Mouse (Mus musculus): ENCODE data around the gene Cdc42bpa.
"Not testable (repeated sequence)": the region's sequence is repeated elsewhere in the genome, so short reads cannot be mapped to it uniquely, and the experiment has no call there.

The Cdc42bpa gene

GRCm38 (mm10) chr1:179960882-179961698 lies 818 bp downstream of the Cdc42bpa start:
- DNase-seq: peak; percentile 41 to 44

GRCm38 (mm10) chr1:179961777-179962176 lies 1.5 kb downstream of the Cdc42bpa start:
- peak; percentile 33 to 36 for DNase-seq

DNA sequence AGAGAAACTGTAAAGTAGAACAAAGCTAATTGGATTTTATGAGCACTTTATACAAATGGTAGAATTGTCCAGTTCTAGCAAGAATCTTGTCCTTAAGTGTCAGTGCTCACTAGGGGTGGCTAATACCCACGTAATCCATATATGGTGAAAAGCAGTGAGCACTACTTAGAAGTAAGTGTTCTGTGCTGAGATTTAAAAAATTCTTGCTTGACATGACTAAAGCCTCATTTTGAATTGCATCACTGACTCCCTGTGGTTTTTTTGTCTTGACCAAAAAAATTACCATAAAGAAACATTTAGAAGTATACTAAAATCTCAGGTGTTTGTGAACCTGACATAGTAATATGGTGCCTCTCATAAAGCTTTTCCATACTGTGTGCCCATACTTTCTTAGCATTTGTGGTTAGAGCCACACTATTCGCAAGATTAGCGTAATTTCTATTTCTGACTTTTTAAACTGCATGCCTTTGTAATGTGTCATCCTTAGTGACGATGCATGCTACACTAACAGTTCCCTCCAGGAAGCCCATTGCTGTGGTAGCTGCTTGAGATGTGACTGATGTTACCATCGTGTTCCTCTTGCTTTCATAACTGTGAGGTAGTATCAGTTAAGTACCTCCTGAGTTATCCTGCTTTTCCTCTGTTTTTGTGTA lies 9.6 kb downstream of the Cdc42bpa start:
- no peak for DNase-seq

DNA sequence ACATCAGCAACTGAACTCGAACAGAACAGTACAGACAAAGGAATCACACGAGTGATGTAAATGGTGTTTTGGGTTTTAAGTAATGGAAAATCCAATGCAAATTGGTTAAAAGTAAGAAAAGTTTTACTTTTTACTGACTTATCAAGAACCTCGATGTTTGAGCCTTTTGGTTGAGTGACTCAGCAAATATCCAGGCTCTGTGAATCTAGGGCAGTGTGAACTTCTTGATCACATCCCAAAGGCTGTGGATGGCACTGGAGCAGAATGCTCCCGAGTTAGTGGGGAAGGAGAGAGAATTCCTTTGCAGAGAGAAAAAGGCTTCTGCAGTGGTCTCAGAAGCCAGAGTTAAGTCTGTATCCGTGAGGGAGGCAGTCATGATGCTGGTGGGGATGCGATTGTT lies 14.7 kb downstream of the Cdc42bpa start:
- DNase-seq: no peak

DNA sequence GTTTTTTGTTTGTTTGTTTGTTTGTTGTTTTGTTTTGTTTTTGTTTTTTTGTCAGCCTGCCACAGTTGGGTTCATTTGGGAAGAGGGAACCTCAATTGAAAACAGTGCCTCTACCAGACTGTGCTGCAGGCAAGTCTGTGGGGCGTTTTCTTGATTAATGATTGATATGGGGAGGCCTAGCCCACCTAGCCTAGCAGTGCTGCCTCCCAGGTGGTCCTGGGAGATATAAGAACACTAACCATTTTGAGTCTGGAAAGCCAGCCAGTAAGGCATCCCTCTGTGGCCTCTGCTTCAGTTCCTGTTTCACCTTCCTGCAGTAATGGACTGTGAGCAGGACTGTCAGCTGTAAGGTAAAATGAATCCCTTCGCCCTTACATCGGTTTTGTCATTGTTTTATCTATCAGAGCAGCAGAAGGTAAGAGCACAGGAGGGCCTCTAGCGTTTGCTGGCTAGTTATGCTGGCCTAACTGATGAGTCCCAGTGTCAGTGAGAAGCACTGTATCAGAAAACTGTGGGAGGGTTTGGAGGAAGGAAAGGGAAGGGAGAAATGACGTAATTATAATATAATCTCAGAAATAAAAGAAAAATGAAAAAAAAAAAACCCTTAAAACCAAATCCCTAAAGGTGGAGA lies 15.5 kb downstream of the Cdc42bpa start:
- peak; percentile 17 to 25 for DNase-seq

GRCm38 (mm10) chr1:179977437-179977836 lies 17.2 kb downstream of the Cdc42bpa start:
- no peak for DNase-seq

DNA sequence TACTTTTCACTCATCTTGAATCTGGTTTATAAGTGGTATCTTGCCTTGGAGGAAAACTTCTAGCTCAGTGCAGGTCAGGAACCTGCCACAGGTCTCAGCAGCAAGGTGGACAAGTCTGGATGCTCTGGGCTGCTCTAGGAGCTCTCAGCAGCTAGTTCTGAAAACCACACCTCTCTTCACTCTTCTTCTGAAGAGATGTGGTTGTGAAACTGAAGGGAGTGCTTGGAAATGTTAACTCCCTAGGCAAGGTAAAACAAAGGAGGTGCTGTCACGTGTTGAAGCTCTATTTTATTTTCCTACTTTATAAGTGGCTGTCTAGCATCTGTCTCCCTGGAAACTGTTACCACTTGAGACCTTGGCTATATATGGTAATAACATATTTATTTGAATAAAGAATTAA lies 18.5 kb downstream of the Cdc42bpa start:
- DNase-seq: no peak

GRCm38 (mm10) chr1:179981680-179982079 lies 21.4 kb downstream of the Cdc42bpa start:
- no peak for DNase-seq

DNA sequence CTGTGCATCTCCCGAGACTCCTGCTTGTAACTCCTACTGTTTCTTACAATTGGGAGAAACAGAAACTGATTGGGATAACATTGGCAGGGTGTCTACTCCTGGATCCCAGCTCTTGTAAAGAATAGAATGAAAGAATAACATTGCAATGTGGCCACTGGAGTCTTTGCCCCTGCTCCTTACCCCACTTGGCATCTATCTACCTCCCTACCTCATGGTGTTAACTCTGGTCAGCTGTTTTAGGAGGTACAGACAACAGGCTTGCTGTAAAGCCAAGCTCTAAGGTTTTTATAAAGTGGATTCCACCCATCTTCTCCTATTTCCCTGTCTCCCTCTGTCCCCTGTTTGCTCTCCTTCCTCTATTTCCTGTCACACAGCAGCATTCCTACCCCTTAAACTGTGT lies 21.9 kb downstream of the Cdc42bpa start:
- DNase-seq: no peak

DNA sequence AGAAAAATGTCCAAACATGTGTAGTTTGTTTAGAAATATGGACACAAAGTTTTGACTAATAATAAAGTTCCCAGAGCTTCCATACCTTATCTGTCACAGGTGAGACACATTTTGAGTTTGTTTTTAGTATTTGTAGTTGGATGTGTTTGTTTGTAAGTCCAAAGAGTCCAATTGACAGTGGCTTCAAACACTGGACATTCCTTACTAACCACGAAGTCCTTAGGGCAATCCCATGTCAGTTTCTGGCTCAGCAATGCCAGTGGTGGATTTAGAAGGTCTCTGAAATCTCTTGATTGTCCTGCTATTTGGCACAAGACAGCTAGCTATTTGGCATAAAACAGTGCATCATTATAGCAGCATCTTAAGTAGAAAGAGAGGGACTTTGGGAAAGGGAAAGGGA lies 22.7 kb downstream of the Cdc42bpa start:
- DNase-seq: no peak

DNA sequence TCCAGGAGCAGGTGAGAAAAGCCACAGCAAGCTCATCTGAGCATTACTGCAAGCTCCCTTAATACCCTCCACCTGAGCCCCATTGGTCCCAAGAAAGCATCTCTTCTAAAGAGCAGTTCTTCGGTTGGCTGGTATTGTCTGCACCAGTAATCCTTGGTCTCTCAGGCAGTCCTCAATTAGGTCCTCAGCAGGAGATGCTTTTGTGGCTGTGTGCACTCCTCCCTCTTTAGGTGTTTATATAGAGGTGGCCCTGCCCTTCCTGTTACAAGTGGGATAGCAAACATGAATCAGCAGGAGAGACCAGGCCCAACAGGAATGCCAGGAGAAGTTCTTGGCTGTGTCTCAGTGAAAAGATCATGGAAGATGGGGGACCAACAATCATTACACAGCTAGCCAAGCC lies 23.9 kb downstream of the Cdc42bpa start:
- no peak for DNase-seq

- DNase-seq: no peak
These were observed 31.5 kb downstream of the Cdc42bpa start for GRCm38 (mm10) chr1:179991660-179992235.

GRCm38 (mm10) chr1:179992255-179992654 lies 32.0 kb downstream of the Cdc42bpa start:
- peak in 1 of 2 experiments; percentile 27 for DNase-seq

- no peak for DNase-seq
These were observed 47.8 kb downstream of the Cdc42bpa start for GRCm38 (mm10) chr1:180008057-180008456.

GRCm38 (mm10) chr1:180013479-180013878 lies 53.2 kb downstream of the Cdc42bpa start:
- DNase-seq: no peak

DNA sequence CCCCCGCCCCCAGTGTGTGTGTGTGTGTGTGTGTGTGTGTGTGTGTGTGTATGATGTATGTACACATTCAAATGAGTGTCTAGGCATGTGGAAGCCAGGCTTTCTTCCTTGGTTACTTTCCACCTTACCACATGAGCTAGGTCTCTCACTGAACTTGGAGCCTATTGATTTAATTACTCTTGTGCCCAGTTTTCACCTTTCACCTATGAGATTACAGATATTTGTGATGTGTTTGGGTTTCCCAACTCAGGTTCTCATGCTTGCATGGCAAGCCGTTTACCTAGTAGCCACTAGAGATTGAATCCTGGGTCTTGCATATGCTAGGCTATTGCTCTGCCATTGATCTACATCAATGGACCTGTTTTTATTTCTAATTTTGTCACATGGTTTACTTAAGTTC lies 57.9 kb downstream of the Cdc42bpa start:
- no peak for DNase-seq

DNA sequence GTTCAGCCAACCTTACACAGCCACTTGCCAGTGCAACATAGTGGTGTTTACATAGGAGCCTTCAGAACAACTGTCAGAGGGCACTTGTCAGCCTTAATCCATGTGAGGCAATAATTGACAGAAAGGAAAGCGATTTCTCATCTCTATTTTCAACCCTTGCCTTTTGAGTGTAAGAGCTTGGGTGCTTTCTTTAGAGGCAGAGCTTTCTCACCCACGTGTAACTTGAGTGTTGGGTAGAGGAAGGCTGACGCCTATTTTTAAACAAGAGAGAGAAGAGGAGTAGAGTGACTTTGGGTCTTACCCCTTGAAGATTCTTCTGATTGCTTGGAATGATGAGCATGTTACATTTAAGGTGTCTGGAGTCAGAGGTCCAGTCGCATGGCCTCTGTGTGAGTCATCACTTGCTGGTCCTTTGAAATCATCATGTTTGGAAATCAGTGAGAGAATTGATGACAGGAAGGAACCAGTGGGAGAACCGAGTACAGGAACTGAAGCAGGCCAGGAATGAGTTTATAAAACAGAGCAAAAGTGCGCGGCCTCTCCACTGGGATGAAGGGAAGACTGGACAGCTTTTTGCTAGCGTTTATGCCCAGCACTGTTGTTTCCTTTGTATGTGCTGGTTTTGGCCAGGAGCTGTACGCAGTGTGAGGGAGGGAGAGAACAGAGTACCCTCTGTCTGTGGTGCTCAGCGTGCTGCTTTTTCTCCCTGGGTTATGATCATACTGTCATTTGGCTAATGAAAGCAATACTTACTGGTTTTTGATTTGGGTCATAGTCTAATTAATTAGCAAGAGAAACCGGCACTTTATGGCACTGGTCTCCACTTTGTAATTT lies 61.4 kb downstream of the Cdc42bpa start:
- peak in 1 of 2 experiments; percentile 8 for DNase-seq

GRCm38 (mm10) chr1:180023512-180023911 lies 63.2 kb downstream of the Cdc42bpa start:
- no peak for DNase-seq

DNA sequence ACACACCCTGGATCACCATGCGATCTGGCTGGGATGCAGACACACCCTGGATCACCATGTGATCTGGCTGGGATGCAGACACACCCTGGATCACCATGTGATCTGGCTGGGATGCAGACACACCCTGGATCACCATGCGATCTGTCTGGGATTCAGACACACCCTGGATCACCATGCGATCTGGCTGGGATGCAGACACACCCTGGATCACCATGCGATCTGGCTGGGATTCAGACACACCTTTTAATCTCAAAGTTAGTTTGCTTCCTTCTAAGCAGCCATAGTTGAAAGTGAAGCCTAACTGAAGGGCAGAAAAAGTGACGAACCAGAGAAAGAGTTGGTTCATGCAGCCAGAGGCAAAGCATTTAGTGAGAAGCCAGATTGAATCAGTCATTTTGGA lies 69.6 kb downstream of the Cdc42bpa start:
- DNase-seq: not testable (repeated sequence)

DNA sequence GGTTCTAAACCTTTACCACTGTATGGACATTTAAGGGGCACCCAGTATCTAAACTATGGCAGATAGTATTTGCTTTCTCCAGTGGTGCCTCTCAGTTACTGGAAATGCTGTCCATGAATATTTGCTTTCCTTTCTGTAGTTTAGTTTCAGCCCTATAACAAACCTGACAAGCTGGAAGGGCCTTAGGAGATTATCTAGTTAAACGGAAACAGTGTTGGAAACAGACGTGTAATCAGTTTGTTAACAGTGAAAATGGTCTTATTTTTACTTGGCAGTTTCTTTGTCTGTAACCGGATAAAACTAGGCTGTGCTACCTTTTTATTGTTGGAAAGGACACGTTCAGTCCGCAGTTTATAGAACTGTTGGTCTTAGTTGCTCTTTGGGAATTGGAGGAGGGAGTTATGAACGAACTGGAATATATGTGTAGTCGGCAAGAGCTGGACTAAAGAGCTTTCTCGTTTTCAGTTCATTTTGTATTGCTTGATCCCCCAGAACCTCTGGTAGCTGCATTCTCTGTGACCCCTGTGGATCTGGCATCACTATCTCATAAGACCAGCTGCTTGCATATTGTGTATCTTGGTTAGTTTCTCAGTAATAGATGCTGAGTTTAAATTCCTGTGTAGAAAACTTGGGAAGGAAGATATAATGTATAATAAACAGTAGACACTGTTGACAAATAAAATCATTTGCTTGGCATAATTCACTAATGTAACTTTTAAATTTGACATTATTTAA lies 70.5 kb downstream of the Cdc42bpa start:
- no peak for DNase-seq

- DNase-seq: no peak
These were observed 71.7 kb downstream of the Cdc42bpa start for GRCm38 (mm10) chr1:180031705-180032548.

Data from cerebellum, postnatal 10 days (tissue).